Mouse (Mus musculus) heart, embryonic 12.5 days (tissue): ENCODE data around the gene Olah. TPM values are rescaled to one million over a fixed set of nuclear protein-coding genes. Genes with fewer than 3 reads are reported as not detected.
A peak's percentile ranks its signal among the peaks of the same experiment; 100 is the strongest.

Experiments used
- ATAC-seq: fragments of 200-750 bp; cut with Nextera tagmentation; 2 replicates; pipeline ENCODE4 v1.8.0; 2017; ENCODE audit warnings: moderate TSS enrichment, moderate library complexity; ENCODE audit not compliant: insufficient number of reproducible peaks, low FRiP score
- H3K27ac ChIP-seq: fragments of 300-500 bp; sonication (generic); 2 replicates; pipeline ENCODE4 v1.5.1; 2016; ENCODE audit warnings: mild to moderate bottlenecking, moderate library complexity; ENCODE audit not compliant: poor library complexity, severe bottlenecking
- H3K27me3 ChIP-seq: fragments of 300-500 bp; sonication (generic); replicated peaks from 2 replicates; pipeline ENCODE4 v1.6.1; 2016; ENCODE audit warnings: mild to moderate bottlenecking, moderate library complexity
- H3K36me3 ChIP-seq: fragments of 300-500 bp; sonication (generic); 2 replicates; pipeline ENCODE4 v1.6.1; 2016; ENCODE audit warnings: mild to moderate bottlenecking, moderate library complexity
- H3K4me1 ChIP-seq: fragments of 300-500 bp; sonication (generic); replicated peaks from 2 replicates; pipeline ENCODE4 v1.6.1; 2016; ENCODE audit warnings: mild to moderate bottlenecking
- H3K4me2 ChIP-seq: fragments of 300-500 bp; sonication (generic); 2 replicates; pipeline ENCODE4 v1.6.1; 2016; ENCODE audit warnings: mild to moderate bottlenecking, moderate library complexity
- H3K4me3 ChIP-seq: fragments of 300-500 bp; sonication (generic); 2 replicates; pipeline ENCODE4 v1.5.1; 2016; ENCODE audit warnings: mild to moderate bottlenecking
- H3K9ac ChIP-seq: fragments of 300-500 bp; sonication (generic); 2 replicates; pipeline ENCODE4 v1.6.1; 2016; ENCODE audit warnings: mild to moderate bottlenecking, moderate library complexity
- H3K9me3 ChIP-seq: fragments of 300-500 bp; sonication (generic); replicated peaks from 2 replicates; pipeline ENCODE4 v1.6.1; 2016; ENCODE audit warnings: mild to moderate bottlenecking, moderate library complexity
- WGBS: fragments of 180-500 bp; shearing (Covaris S2); methylation state at CpG from one replicate; pipeline ENCODE4 v1.1.7; 2016; 5-methylcytosine and 5-hydroxymethylcytosine counted together
- polyA plus RNA-seq: library from polyadenylated mRNA; unstranded; fragments of >200 nt; fragmentation: Nextera tagmentation; extraction: Ambion mirVana; gene quantifications from 2 replicates; pipeline ENCODE4 v1.2.1, GENCODE M21; 2016

Olah gene
- polyA plus RNA-seq, 1 experiment from 2014 or later: not detected

GRCm38 (mm10) chr2:3348919-3349318, 48.1 kb downstream of the Olah start:
- WGBS: 22% methylated on average over 3 of the region's 3 CpGs
- no peak for ATAC-seq
- no peak overlapping the region for H3K27ac ChIP-seq
- H3K27me3 ChIP-seq: peaks cover 11% of the 10 kb centered on the region; the same call in 1 of the 2 replicates
- no peaks in the 10 kb centered on the region for H3K4me1 ChIP-seq
- H3K9ac ChIP-seq: no peak overlapping the region
- H3K36me3 ChIP-seq: no peaks in the 10 kb centered on the region
- H3K4me3 ChIP-seq: no peak overlapping the region
- H3K9me3 ChIP-seq: peaks cover 4% of the 10 kb centered on the region; the same call in 1 of the 2 replicates
- no peak overlapping the region for H3K4me2 ChIP-seq

DNA sequence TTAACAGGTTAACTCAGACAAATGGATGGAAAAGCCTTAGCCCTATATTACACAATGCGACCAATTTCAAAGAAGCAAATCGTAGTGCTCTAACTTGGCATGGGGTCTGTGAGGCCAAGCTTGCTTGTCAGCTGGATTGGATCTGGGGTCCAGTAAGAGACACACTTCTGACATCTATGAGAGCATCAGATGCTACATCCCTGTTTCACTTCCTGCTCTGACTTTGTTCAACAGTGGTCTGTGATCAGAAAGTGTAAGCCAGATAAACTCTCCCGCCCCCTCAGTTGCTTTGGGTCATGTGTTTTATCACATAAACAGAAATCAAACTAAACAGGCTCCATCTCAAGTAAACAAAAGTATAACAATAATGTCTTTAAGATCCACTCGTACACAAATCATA, 48.6 kb downstream of the Olah start:
- Histone ChIP-seq H3K27me3 (peaks cover 11% of the 10 kb centered on the region; the same call in 1 of the 2 replicates), H3K4me2 (no peak overlapping the region), H3K9ac (no peak overlapping the region), H3K36me3 (no peaks in the 10 kb centered on the region), H3K27ac (no peak overlapping the region), H3K4me1 (no peaks in the 10 kb centered on the region), H3K9me3 (peaks cover 4% of the 10 kb centered on the region; the same call in 1 of the 2 replicates), H3K4me3 (no peak overlapping the region)
- 75% methylated on average over 4 of the region's 4 CpGs for WGBS
- ATAC-seq: no peak

DNA sequence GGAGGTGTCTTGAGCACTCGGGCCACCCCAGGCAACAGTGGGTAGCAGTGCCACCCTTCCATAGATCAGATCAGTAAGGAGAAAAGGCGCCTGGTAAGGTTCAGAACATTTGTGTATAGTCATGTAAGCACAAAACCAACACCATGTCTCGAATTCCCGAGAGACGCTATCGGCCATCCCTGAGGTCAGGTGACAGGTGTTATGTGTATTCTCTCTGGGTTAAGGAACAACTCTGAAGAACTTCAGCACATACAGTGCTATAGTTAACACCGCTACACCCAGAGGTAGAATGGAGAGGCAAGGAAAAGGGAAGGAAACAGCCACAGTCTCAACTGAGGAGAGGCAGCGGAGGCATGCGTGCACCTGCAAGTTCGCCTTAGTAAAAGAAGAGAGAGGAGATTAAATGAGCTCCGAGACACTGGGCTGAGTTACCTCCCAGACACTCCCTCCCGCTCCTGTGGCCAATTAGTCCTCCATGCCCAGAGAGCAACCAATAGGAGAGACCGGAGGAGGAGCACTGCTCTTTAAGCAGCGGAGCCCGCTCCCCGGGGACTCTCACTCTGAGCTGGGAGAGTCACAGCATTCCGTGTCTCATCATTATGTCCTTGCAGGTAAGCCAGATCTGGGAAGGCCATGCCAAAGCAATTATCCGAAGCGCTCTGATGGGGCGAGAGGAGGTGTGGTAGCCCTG, 61.3 kb downstream of the Olah start, which contains the start of gene Acbd7:
Acbd7 (plus strand) TSS at position 558 of the 691 bp plus-strand sequence.
- Histone ChIP-seq H3K4me2 (peak within 1 kb of the TSS; percentile 70), H3K27ac (no peak within 1 kb of the TSS), H3K4me1 (peaks cover 13% of the 10 kb centered on the region), H3K9ac (peak within 1 kb of the TSS; percentile 28; the same call in 1 of the 2 replicates), H3K4me3 (peak within 1 kb of the TSS; percentile 40), H3K27me3 (peaks cover 5% of the 10 kb centered on the region; the same call in 1 of the 2 replicates), H3K36me3 (no peaks in the 10 kb centered on the region), H3K9me3 (no peaks in the 10 kb centered on the region)
- ATAC-seq: no peak; the same call in 1 of the 2 replicates
- 4% methylated on average over 20 of the region's 20 CpGs for WGBS

GRCm38 (mm10) chr2:3333761-3334160, 63.2 kb downstream of the Olah start:
- peaks cover 15% of the 10 kb centered on the region for H3K4me1 ChIP-seq
- no peaks in the 10 kb centered on the region for H3K9me3 ChIP-seq
- peaks cover 5% of the 10 kb centered on the region; the same call in 1 of the 2 replicates for H3K27me3 ChIP-seq
- no peak for ATAC-seq
- no peak overlapping the region for H3K4me3 ChIP-seq
- H3K4me2 ChIP-seq: no peak overlapping the region
- no peak overlapping the region for H3K9ac ChIP-seq
- no peak overlapping the region for H3K27ac ChIP-seq
- WGBS: 89% methylated on average over 12 of the region's 12 CpGs
- H3K36me3 ChIP-seq: peaks cover 9% of the 10 kb centered on the region

- Histone ChIP-seq H3K27ac (peak within 1 kb of the TSS; percentile 73), H3K4me2 (peak within 1 kb of the TSS; percentile 79), H3K9ac (peak within 1 kb of the TSS; percentile 77), H3K36me3 (peaks cover 18% of the 10 kb centered on the region), H3K4me1 (peaks cover 15% of the 10 kb centered on the region), H3K9me3 (no peaks in the 10 kb centered on the region), H3K4me3 (peak within 1 kb of the TSS; percentile 58), H3K27me3 (peaks cover 5% of the 10 kb centered on the region; the same call in 1 of the 2 replicates)
- WGBS: under 1% methylated on average over 45 of the region's 45 CpGs
- ATAC-seq: peak; percentile 99
These were observed 64.3 kb downstream of the Olah start, which contains the start of gene Rpp38 for GRCm38 (mm10) chr2:3332484-3333242. Gene Rpp38, minus strand, starts transcription at chr2:3332643.

- ATAC-seq: no peak
- Histone ChIP-seq H3K9ac (peak overlapping the region; percentile 77), H3K36me3 (peaks cover 18% of the 10 kb centered on the region), H3K4me3 (peak overlapping the region; percentile 58), H3K27ac (peak overlapping the region; percentile 50), H3K4me2 (peak overlapping the region; percentile 79), H3K9me3 (no peaks in the 10 kb centered on the region), H3K4me1 (peaks cover 15% of the 10 kb centered on the region), H3K27me3 (0 out of 2 replicates have a peak, but pooled peaks cover 5% of the 10 kb centered on the region)
- 1% methylated on average over 20 of the region's 21 CpGs for WGBS
These were observed 65.0 kb downstream of the Olah start for GRCm38 (mm10) chr2:3332056-3332455.

DNA sequence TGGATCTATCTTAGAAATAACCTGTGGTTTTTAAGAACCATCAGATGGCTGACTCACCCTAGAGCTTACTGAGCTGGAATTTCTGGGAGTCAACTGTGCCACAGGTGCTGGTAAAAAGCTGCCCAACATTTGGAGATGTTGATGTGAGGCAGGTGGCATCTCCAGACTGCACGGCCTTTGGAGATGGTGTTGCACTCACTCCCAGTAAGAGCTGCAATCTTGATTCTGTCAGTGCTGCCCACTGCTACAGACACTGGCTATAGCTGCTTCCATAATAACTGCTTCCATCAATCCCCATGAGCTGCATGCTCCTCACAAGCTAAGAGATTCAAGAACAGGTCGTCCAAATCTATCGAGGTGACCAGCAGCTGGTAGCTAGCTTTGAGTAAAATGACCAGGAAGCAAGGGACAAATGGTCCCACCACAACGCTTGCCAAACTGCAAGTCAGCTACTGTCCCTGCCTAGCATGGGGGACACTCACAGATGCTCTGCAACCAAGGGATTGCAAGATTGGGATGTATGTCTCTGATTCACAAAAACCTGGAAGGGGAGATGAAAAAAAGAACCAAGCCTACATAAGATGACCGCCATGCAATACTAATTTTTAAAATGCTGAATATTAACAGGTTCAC, 65.8 kb downstream of the Olah start:
- H3K4me1 ChIP-seq: peaks cover 15% of the 10 kb centered on the region
- 69% methylated on average over 5 of the region's 5 CpGs for WGBS
- peak overlapping the region; percentile 77 for H3K9ac ChIP-seq
- H3K27ac ChIP-seq: no peak overlapping the region
- H3K27me3 ChIP-seq: 0 out of 2 replicates have a peak, but pooled peaks cover 2% of the 10 kb centered on the region
- no peaks in the 10 kb centered on the region for H3K9me3 ChIP-seq
- H3K4me2 ChIP-seq: peak overlapping the region; percentile 79
- H3K4me3 ChIP-seq: peak overlapping the region; percentile 58
- peaks cover 22% of the 10 kb centered on the region for H3K36me3 ChIP-seq
- no peak for ATAC-seq

DNA sequence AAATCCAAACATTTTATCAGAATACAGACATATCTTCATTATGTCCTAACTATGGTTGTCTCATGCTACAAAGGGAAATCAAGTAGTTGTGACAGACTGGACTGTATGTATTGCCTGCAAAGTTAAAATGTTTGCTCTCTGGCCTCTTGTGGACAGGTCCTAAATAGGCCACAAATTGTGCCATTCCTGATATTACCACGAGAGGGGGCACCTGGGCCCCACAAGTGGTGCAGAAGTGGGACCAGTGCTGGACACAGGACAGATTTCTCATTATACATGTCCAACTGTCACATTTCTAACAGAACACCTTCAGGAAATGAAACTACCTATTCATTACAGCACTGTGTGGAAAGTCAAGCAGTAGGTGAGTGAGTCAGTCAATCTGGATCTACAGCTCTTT, 69.7 kb downstream of the Olah start:
- Histone ChIP-seq H3K27ac (no peak overlapping the region), H3K4me3 (no peak overlapping the region), H3K4me1 (peaks cover 14% of the 10 kb centered on the region), H3K27me3 (no peaks in the 10 kb centered on the region), H3K9me3 (no peaks in the 10 kb centered on the region), H3K4me2 (no peak overlapping the region), H3K9ac (no peak overlapping the region), H3K36me3 (peaks cover 54% of the 10 kb centered on the region)
- WGBS: 38% methylated on average over 1 of the region's 1 CpGs
- ATAC-seq: no peak

DNA sequence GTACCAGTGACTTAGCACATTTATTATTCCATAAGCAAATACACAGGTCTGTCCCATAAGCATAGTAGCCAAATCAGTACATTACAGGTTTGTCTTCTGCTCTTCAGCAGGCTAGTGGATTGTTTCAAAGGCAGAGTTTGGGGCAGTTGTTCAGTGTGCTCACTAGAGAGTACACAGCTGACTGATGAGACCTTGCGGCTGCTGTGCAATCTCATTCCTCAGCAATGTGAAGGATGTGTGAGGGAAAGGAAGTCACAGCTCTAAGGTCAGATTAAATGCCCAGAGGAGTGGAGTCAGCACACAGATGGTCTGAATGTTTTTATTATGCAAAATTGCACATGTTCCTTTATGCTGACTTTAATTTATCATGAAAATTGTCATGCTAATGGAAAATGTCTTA, 70.5 kb downstream of the Olah start:
- Histone ChIP-seq H3K27me3 (no peaks in the 10 kb centered on the region), H3K4me2 (no peak overlapping the region), H3K27ac (no peak overlapping the region), H3K9ac (no peak overlapping the region), H3K4me3 (no peak overlapping the region), H3K9me3 (no peaks in the 10 kb centered on the region), H3K36me3 (peaks cover 58% of the 10 kb centered on the region), H3K4me1 (peaks cover 12% of the 10 kb centered on the region)
- ATAC-seq: no peak
- WGBS: 43% methylated on average over 1 of the region's 1 CpGs

GRCm38 (mm10) chr2:3324381-3325130, 72.5 kb downstream of the Olah start:
- Histone ChIP-seq H3K4me2 (no peak overlapping the region), H3K36me3 (peaks cover 61% of the 10 kb centered on the region)
- 90% methylated on average over 7 of the region's 7 CpGs for WGBS

More at GRCm38 (mm10) chr2:3324381-3325130, 72.5 kb downstream of the Olah start:
- H3K27me3 ChIP-seq: no peaks in the 10 kb centered on the region
- H3K4me1 ChIP-seq: 0 out of 2 replicates have a peak, but pooled peaks cover 2% of the 10 kb centered on the region
- H3K4me3 ChIP-seq: no peak overlapping the region
- H3K9ac ChIP-seq: no peak overlapping the region
- ATAC-seq: no peak
- no peak overlapping the region for H3K27ac ChIP-seq
- H3K9me3 ChIP-seq: no peaks in the 10 kb centered on the region
